Mouse (Mus musculus) stomach, embryonic 16.5 days (tissue): ENCODE results near the gene Lman2l. TPM values are rescaled to one million over a fixed set of nuclear protein-coding genes. Genes with fewer than 3 reads are reported as not detected.

Experiments used
- ATAC-seq: fragments of 200-750 bp; cut with Nextera tagmentation; 2 replicates; pipeline ENCODE4 v1.8.0; 2017; ENCODE audit warnings: moderate number of reproducible peaks, moderate TSS enrichment; ENCODE audit not compliant: insufficient read depth, low FRiP score
- H3K27ac ChIP-seq: fragments of 300-500 bp; sonication (generic); 2 replicates; pipeline ENCODE4 v1.5.1; 2014; ENCODE audit warnings: low read length
- H3K27me3 ChIP-seq: fragments of 300-500 bp; sonication (generic); 2 replicates; pipeline ENCODE4 v1.6.1; 2014; ENCODE audit warnings: low read length, control low read depth, mixed read lengths; ENCODE audit not compliant: control insufficient read depth, insufficient read depth
- H3K36me3 ChIP-seq: fragments of 300-500 bp; sonication (generic); 2 replicates; pipeline ENCODE4 v1.6.1; 2014; ENCODE audit warnings: low read length; ENCODE audit not compliant: control insufficient read depth, insufficient read depth
- H3K4me1 ChIP-seq: fragments of 300-500 bp; sonication (generic); 2 replicates; pipeline ENCODE4 v1.6.1; 2014; ENCODE audit warnings: low read length, control low read depth, mixed read lengths; ENCODE audit not compliant: control insufficient read depth, insufficient read depth
- H3K4me2 ChIP-seq: fragments of 300-500 bp; sonication (generic); 2 replicates; pipeline ENCODE4 v1.6.1; 2014; ENCODE audit warnings: low read depth, low read length, mixed read lengths
- H3K4me3 ChIP-seq: fragments of 300-500 bp; sonication (generic); replicated peaks from 2 replicates; pipeline ENCODE4 v1.5.1; 2014; ENCODE audit warnings: mild to moderate bottlenecking, low read length
- H3K9ac ChIP-seq: fragments of 300-500 bp; sonication (generic); 2 replicates; pipeline ENCODE4 v1.6.1; 2014; ENCODE audit warnings: low read length
- H3K9me3 ChIP-seq: fragments of 300-500 bp; sonication (generic); replicated peaks from 2 replicates; pipeline ENCODE4 v1.6.1; 2016; ENCODE audit warnings: low read length, control low read depth; ENCODE audit not compliant: control insufficient read depth
- WGBS: fragments of 180-500 bp; shearing (Covaris S2); extraction: QIAGEN DNeasy Blood & Tissue Kit; methylation state at CpG from one replicate; pipeline ENCODE4 v1.1.7; 2014; 5-methylcytosine and 5-hydroxymethylcytosine counted together
- polyA plus RNA-seq: library from polyadenylated mRNA; unstranded; fragments of >200 nt; fragmentation: Nextera tagmentation; extraction: Ambion mirVana; gene quantifications from 2 replicates; pipeline ENCODE4 v1.2.1, GENCODE M21; 2015

Gene Lman2l
- polyA plus RNA-seq, 1 experiment from 2014 or later = 37.8 TPM

DNA sequence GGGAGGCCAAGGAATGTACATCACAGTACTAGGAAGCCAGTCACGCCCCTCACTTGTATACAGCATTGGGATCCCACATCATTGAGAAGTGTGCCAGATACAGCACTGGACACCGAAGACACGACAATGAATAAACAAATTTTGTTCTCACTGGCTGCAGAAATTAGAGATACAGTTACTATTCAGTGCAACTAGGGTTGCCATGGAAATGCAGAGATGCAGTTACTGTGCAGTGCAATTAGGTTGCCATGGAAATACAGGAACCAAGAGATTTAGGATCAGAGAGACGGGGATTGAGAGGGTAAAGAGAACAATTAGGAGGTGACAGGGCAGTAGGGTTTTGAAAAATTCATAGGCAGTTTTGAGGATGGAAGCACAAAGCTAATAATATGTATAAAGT, 43.6 kb downstream of the Lman2l start:
- no peak overlapping the region for H3K4me2 ChIP-seq
- no peaks in the 10 kb centered on the region for H3K27me3 ChIP-seq
- no peaks in the 10 kb centered on the region for H3K36me3 ChIP-seq
- no peak for ATAC-seq
- no peak overlapping the region for H3K4me3 ChIP-seq
- H3K27ac ChIP-seq = no peak overlapping the region
- no peaks in the 10 kb centered on the region for H3K4me1 ChIP-seq
- no peak overlapping the region for H3K9ac ChIP-seq
- H3K9me3 ChIP-seq = no peaks in the 10 kb centered on the region
- WGBS = 48% methylated on average over 4 of the region's 4 CpGs

- WGBS = 26% methylated on average over 6 of the region's 6 CpGs
- H3K4me3 ChIP-seq = no peak overlapping the region
- H3K4me1 ChIP-seq = no peaks in the 10 kb centered on the region
- no peaks in the 10 kb centered on the region for H3K9me3 ChIP-seq
- no peak overlapping the region for H3K9ac ChIP-seq
- H3K27ac ChIP-seq = no peak overlapping the region
- no peaks in the 10 kb centered on the region for H3K36me3 ChIP-seq
- no peaks in the 10 kb centered on the region for H3K27me3 ChIP-seq
- no peak for ATAC-seq
- H3K4me2 ChIP-seq = no peak overlapping the region
Measured at GRCm38 (mm10) chr1:36397041-36397440, 48.0 kb downstream of the Lman2l start.

DNA sequence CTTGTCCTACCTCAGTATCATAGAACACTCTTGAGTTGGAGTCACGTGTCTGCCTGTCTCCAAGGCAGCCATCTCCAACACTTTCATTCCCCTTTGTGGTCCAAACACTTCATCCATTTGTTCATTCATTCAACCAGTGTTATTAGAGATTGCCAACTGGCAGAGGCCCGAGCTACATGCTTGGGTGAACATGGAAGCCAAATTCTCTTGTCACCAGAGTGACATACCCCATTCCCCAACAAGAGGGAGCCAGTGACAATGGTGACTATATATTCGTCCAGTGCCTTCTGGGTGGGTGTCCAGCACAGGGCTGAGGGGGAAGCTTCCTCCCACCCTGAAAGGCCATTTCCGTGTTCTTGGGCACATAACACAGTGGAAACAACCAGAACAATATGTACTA, 65.5 kb downstream of the Lman2l start:
- 65% methylated on average over 4 of the region's 4 CpGs for WGBS
- no peak overlapping the region for H3K27ac ChIP-seq
- no peak for ATAC-seq

DNA sequence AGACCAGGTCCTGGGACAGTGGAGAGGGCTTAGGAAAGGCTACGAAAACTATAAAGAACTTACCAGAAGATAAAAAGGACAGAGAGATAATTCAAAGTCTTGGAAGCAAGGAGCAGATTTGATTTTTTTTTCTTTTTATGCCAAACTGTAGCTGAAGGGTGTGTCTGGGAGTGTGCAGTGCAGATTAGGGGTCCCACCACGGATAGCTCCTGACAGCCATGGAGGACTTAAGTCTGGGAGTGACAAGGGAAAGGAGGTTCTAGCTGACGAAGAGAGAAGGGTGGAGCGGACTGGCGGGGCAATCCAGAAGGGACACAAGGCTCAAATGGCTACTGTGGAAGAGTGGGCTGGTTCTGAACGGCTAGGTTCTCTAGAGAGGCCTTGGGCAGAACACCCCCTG, 66.2 kb downstream of the Lman2l start:
- Histone ChIP-seq H3K27ac (no peak overlapping the region), H3K36me3 (no peaks in the 10 kb centered on the region), H3K4me1 (no peaks in the 10 kb centered on the region), H3K9ac (no peak overlapping the region), H3K9me3 (no peaks in the 10 kb centered on the region), H3K4me2 (no peak overlapping the region), H3K4me3 (no peak overlapping the region), H3K27me3 (no peaks in the 10 kb centered on the region)
- WGBS = 64% methylated on average over 6 of the region's 6 CpGs
- ATAC-seq = no peak

More for the DNA sequence above, 65.5 kb downstream of the Lman2l start:
- H3K36me3 ChIP-seq = no peaks in the 10 kb centered on the region
- no peaks in the 10 kb centered on the region for H3K4me1 ChIP-seq
- H3K27me3 ChIP-seq = no peaks in the 10 kb centered on the region
- H3K9me3 ChIP-seq = no peaks in the 10 kb centered on the region
- no peak overlapping the region for H3K9ac ChIP-seq
- no peak overlapping the region for H3K4me3 ChIP-seq
- no peak overlapping the region for H3K4me2 ChIP-seq

DNA sequence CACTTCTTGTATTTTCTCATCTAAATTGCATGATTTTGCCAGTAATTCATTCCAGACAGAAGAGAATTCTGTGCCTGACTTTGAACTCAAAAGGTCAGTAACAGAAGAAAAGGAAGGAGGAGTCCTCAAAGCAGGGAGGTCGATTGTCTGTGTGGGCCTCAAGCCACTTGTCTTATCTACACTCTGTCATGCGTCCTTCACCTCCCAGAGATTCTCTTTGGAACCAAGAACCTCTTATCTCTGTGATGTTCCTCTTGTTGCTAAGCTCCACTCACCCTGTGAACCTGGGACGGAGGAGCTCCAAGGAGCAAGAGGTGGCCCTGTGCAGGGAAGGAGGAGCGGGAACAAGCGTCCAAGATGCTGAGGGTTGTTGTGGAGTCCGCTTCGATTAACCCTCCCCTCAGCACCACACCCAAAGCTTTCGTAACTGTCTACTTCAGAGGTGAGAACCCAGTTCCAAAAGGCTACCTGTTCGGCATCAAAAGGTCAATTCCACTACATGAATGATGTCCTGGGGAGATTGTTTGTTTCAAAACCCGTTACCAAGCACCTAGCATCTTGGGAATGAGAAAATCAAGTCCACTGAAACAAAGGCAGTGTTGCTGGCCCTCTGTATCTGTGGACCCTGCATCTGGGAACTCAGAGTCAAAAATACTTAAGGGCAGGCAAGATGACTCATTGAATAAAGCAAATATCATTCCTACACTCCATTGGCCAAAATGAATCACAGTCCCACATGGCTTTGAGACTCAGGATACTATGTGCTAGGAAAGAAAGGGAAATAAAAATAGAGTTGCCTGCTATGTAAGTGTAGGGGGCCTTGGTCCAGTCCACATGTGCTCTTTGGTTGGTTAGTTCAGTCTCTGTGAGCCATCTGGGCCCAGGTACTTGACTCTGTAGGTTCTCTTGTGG, 72.9 kb downstream of the Lman2l start, which contains the start of gene Fer1l5:
Gene Fer1l5 (plus strand): TSS at position 358 of the 912 bp plus-strand sequence.
- no peak within 1 kb of the TSS for H3K4me2 ChIP-seq
- H3K4me3 ChIP-seq = no peak within 1 kb of the TSS
- 74% methylated on average over 10 of the region's 10 CpGs for WGBS
- no peaks in the 10 kb centered on the region for H3K9me3 ChIP-seq
- no peak within 1 kb of the TSS for H3K27ac ChIP-seq
- no peaks in the 10 kb centered on the region for H3K27me3 ChIP-seq
- peaks cover 8% of the 10 kb centered on the region for H3K4me1 ChIP-seq
- no peak for ATAC-seq
- no peak within 1 kb of the TSS for H3K9ac ChIP-seq
- no peaks in the 10 kb centered on the region for H3K36me3 ChIP-seq

DNA sequence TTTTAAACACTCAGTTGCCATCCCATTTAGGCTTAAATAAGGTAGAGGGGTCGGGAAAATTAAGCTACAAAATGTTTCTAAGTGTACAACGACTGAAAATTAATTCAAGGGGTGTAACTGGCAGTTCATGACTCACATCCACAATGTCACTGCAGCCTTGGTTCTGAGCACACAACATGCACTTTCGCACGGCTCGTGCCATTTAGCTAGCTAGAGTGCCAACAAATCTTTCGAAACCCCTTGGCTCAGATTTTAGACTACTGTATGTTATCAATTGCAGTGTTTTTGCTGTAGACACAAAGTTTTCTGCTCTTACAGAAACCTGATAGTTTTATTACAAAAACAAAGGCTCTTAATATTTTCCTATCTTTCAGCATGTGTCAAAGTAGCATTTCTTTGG, 74.2 kb downstream of the Lman2l start:
- Histone ChIP-seq H3K9me3 (no peaks in the 10 kb centered on the region), H3K9ac (no peak overlapping the region), H3K4me3 (no peak overlapping the region), H3K36me3 (no peaks in the 10 kb centered on the region), H3K27ac (no peak overlapping the region), H3K4me2 (no peak overlapping the region), H3K27me3 (no peaks in the 10 kb centered on the region), H3K4me1 (peaks cover 9% of the 10 kb centered on the region)
- WGBS = 68% methylated on average over 6 of the region's 6 CpGs
- no peak for ATAC-seq

Other genes starting within 250 kb of the Lman2l start
- gene Uggt1, start 200.6 kb downstream of the Lman2l start, polyA plus RNA-seq = 55.0 and 59.0 TPM in 2 replicates
- gene Neurl3, start 170.6 kb downstream of the Lman2l start, polyA plus RNA-seq = 19.6 and 21.4 TPM in 2 replicates
- gene Arid5a, start 137.5 kb downstream of the Lman2l start, polyA plus RNA-seq = 4.8 and 4.9 TPM in 2 replicates
- gene Kansl3, start 76.1 kb downstream of the Lman2l start, polyA plus RNA-seq = 40.6 and 41.1 TPM in 2 replicates
- gene Fer1l5, start 73.0 kb downstream of the Lman2l start, polyA plus RNA-seq = 0.74 and 0.96 TPM in 2 replicates
- 16.7 and 18.5 TPM in 2 replicates for gene Cnnm4, start 26.3 kb upstream of the Lman2l start, polyA plus RNA-seq
- gene Cnnm3, start 66.6 kb upstream of the Lman2l start, polyA plus RNA-seq = 2.5 and 3.0 TPM in 2 replicates
- gene Ankrd23, start 91.6 kb upstream of the Lman2l start, polyA plus RNA-seq = 18.0 and 21.7 TPM in 2 replicates
- gene Gm42417, start 94.2 kb upstream of the Lman2l start, polyA plus RNA-seq = 1.9 TPM in 1 of 2 replicates, not detected in the other
- 26.7 and 30.5 TPM in 2 replicates for gene Ankrd39, start 102.2 kb upstream of the Lman2l start, polyA plus RNA-seq
- gene Sema4c, start 113.1 kb upstream of the Lman2l start, polyA plus RNA-seq = 10.0 and 10.6 TPM in 2 replicates
- gene Fam178b, start 237.9 kb upstream of the Lman2l start, polyA plus RNA-seq = 0.50 and 0.94 TPM in 2 replicates
- 591 and 640 TPM in 2 replicates for gene Cox5b, start 246.2 kb upstream of the Lman2l start, polyA plus RNA-seq